Mouse (Mus musculus) hindbrain, embryonic 16.5 days (tissue): ENCODE measurements around the gene Ctnnd2. TPM values are rescaled to one million over a fixed set of nuclear protein-coding genes. Genes with fewer than 3 reads are reported as not detected.

Experiments
- ATAC-seq: fragments of 200-750 bp; cut with Nextera tagmentation; 2 replicates; pipeline ENCODE4 v1.8.0; 2017; ENCODE audit warnings: moderate TSS enrichment, moderate library complexity
- H3K27ac ChIP-seq: fragments of 300-500 bp; sonication (generic); 2 replicates; pipeline ENCODE4 v1.5.1; 2014; ENCODE audit warnings: low read depth, mild to moderate bottlenecking, control low read depth, low read length, moderate library complexity
- H3K27me3 ChIP-seq: fragments of 300-500 bp; sonication (generic); replicated peaks from 2 replicates; pipeline ENCODE4 v1.6.1; 2014; ENCODE audit warnings: low read length; ENCODE audit not compliant: control insufficient read depth, insufficient read depth
- H3K36me3 ChIP-seq: fragments of 300-500 bp; sonication (generic); 2 replicates; pipeline ENCODE4 v1.6.1; 2014; ENCODE audit warnings: mild to moderate bottlenecking, low read length, moderate library complexity, mixed read lengths; ENCODE audit not compliant: control insufficient read depth, insufficient read depth
- H3K4me1 ChIP-seq: fragments of 300-500 bp; sonication (generic); 2 replicates; pipeline ENCODE4 v1.6.1; 2014; ENCODE audit warnings: low read depth, low read length; ENCODE audit not compliant: control insufficient read depth, insufficient read depth
- H3K4me2 ChIP-seq: fragments of 300-500 bp; sonication (generic); 2 replicates; pipeline ENCODE4 v1.6.1; 2014; ENCODE audit warnings: mild to moderate bottlenecking, low read length, control low read depth, moderate library complexity
- H3K4me3 ChIP-seq: fragments of 300-500 bp; sonication (generic); 2 replicates; pipeline ENCODE4 v1.5.1; 2014; ENCODE audit warnings: mild to moderate bottlenecking, low read length, control low read depth, moderate library complexity
- H3K9ac ChIP-seq: fragments of 300-500 bp; sonication (generic); 2 replicates; pipeline ENCODE4 v1.6.1; 2014; ENCODE audit warnings: low read depth, mild to moderate bottlenecking, control low read depth, low read length, moderate library complexity
- H3K9me3 ChIP-seq: fragments of 300-500 bp; sonication (generic); 2 replicates; pipeline ENCODE4 v1.6.1; 2014; ENCODE audit warnings: mild to moderate bottlenecking, low read length, moderate library complexity; ENCODE audit not compliant: control insufficient read depth
- WGBS: fragments of 180-500 bp; shearing (Covaris S2); extraction: QIAGEN DNeasy Blood & Tissue Kit; methylation state at CpG from one replicate; pipeline ENCODE4 v1.1.7; 2014; 5-methylcytosine and 5-hydroxymethylcytosine counted together
- polyA plus RNA-seq: library from polyadenylated mRNA; unstranded; fragments of >200 nt; fragmentation: Nextera tagmentation; extraction: Ambion mirVana; gene quantifications from 2 replicates; pipeline ENCODE4 v1.2.1, GENCODE M21; 2015

Gene Ctnnd2
- polyA plus RNA-seq, 1 experiment from 2014 or later, result 56.9 TPM

GRCm38 (mm10) chr15:30694286-30694685 is 521.9 kb downstream of the Ctnnd2 start:
- no peaks in the 10 kb centered on the region for H3K36me3 ChIP-seq
- H3K9me3 ChIP-seq, result no peaks in the 10 kb centered on the region
- WGBS, result 50% methylated on average over 1 of the region's 1 CpGs
- no peaks in the 10 kb centered on the region for H3K4me1 ChIP-seq
- ATAC-seq, result no peak
- no peak overlapping the region for H3K9ac ChIP-seq
- no peak overlapping the region for H3K4me3 ChIP-seq
- no peak overlapping the region for H3K4me2 ChIP-seq
- H3K27ac ChIP-seq, result peak overlapping the region; percentile 14
- no peaks in the 10 kb centered on the region for H3K27me3 ChIP-seq

GRCm38 (mm10) chr15:30695859-30696258 is 523.5 kb downstream of the Ctnnd2 start:
- H3K4me3 ChIP-seq, result no peak overlapping the region
- H3K4me1 ChIP-seq, result no peaks in the 10 kb centered on the region
- H3K27ac ChIP-seq, result no peak overlapping the region
- no peaks in the 10 kb centered on the region for H3K9me3 ChIP-seq
- ATAC-seq, result no peak
- H3K4me2 ChIP-seq, result no peak overlapping the region
- H3K36me3 ChIP-seq, result no peaks in the 10 kb centered on the region
- no peaks in the 10 kb centered on the region for H3K27me3 ChIP-seq
- H3K9ac ChIP-seq, result no peak overlapping the region
- 92% methylated on average over 6 of the region's 6 CpGs for WGBS

DNA sequence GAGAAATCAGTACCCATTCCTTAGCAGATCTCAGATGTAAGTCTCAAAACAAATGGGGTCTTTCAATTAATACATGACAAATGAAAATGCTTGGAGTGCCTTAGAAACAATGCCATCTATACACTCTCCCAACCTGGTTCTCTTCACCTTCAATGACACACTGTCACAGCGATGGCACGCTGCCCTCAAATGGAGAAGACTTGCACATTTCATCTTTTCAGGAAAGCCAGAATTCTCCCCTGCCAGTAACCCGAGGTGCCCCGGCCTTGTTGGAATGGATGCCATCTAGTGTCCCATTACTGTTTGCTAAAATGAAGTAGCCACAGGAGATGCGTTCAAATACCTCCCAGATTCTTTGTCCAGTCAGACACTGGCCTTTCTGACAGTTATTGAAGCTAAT is 525.0 kb downstream of the Ctnnd2 start:
- no peak for ATAC-seq
- 71% methylated on average over 5 of the region's 5 CpGs for WGBS
- H3K4me2 ChIP-seq, result no peak overlapping the region
- H3K4me1 ChIP-seq, result no peaks in the 10 kb centered on the region
- H3K9me3 ChIP-seq, result no peaks in the 10 kb centered on the region
- no peak overlapping the region for H3K4me3 ChIP-seq
- no peak overlapping the region for H3K9ac ChIP-seq
- H3K27ac ChIP-seq, result no peak overlapping the region
- H3K27me3 ChIP-seq, result no peaks in the 10 kb centered on the region
- no peaks in the 10 kb centered on the region for H3K36me3 ChIP-seq

GRCm38 (mm10) chr15:30700762-30701161 is 528.4 kb downstream of the Ctnnd2 start:
- Histone ChIP-seq H3K4me1 (no peaks in the 10 kb centered on the region), H3K27me3 (no peaks in the 10 kb centered on the region), H3K4me3 (no peak overlapping the region), H3K9ac (no peak overlapping the region), H3K36me3 (peaks cover 2% of the 10 kb centered on the region; the same call in 1 of the 2 replicates), H3K9me3 (no peaks in the 10 kb centered on the region), H3K4me2 (no peak overlapping the region), H3K27ac (no peak overlapping the region)
- ATAC-seq, result no peak
- WGBS, result 59% methylated on average over 6 of the region's 6 CpGs

DNA sequence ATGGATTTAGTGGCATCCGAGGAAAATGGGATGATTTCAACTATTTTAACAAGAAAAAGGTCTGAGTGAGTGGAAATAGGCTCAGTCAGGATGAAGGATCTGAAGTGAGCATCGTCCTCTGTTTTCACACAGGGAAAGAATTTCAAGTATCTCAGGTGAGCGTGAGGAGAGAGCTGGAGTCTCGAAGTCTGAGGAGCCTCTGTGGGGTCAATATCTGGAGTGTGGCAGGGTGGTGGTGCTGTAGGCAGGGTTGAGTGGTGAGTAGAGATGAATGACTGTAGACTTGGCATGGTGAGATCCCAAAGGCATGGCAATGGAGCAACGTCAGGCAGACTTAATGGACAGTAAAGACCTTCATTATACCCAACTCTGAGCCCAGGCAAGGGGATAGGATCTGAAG is 529.2 kb downstream of the Ctnnd2 start:
- Histone ChIP-seq H3K27me3 (no peaks in the 10 kb centered on the region), H3K4me2 (no peak overlapping the region), H3K9me3 (no peaks in the 10 kb centered on the region), H3K9ac (no peak overlapping the region), H3K4me1 (no peaks in the 10 kb centered on the region), H3K4me3 (no peak overlapping the region), H3K27ac (no peak overlapping the region), H3K36me3 (peaks cover 2% of the 10 kb centered on the region; the same call in 1 of the 2 replicates)
- WGBS, result 93% methylated on average over 5 of the region's 5 CpGs
- no peak for ATAC-seq

- H3K9me3 ChIP-seq, result no peaks in the 10 kb centered on the region
- no peak overlapping the region for H3K4me3 ChIP-seq
- no peaks in the 10 kb centered on the region for H3K36me3 ChIP-seq
- 38% methylated on average over 10 of the region's 10 CpGs for WGBS
- ATAC-seq, result peak; percentile 70
- no peak overlapping the region for H3K27ac ChIP-seq
- no peaks in the 10 kb centered on the region; the same call in none of the 2 replicates for H3K4me1 ChIP-seq
- no peak overlapping the region for H3K9ac ChIP-seq
- no peak overlapping the region for H3K4me2 ChIP-seq
- no peaks in the 10 kb centered on the region for H3K27me3 ChIP-seq
Observed at GRCm38 (mm10) chr15:30709026-30709753, 536.8 kb downstream of the Ctnnd2 start.

DNA sequence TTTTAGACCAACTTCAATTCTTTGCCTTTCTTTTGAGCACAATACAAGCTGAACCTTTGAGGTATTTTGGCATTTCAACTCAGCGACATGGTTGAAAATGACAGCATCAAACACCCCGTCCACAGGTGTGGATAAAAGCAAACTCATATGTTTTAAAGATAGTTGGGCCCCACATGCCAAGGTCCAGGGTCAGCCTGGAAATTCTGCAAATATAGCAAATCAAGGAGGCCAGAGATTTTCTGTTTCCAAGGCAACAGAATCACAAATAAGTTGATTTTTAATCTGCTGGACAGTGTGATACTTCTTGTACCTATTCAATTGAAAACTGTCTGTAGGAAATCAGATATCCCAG is 537.3 kb downstream of the Ctnnd2 start:
- Histone ChIP-seq H3K4me3 (no peak overlapping the region), H3K27ac (no peak overlapping the region), H3K4me2 (no peak overlapping the region), H3K9ac (no peak overlapping the region), H3K27me3 (no peaks in the 10 kb centered on the region), H3K4me1 (no peaks in the 10 kb centered on the region; the same call in none of the 2 replicates), H3K36me3 (no peaks in the 10 kb centered on the region), H3K9me3 (no peaks in the 10 kb centered on the region)
- 73% methylated on average over 2 of the region's 2 CpGs for WGBS
- no peak for ATAC-seq

DNA sequence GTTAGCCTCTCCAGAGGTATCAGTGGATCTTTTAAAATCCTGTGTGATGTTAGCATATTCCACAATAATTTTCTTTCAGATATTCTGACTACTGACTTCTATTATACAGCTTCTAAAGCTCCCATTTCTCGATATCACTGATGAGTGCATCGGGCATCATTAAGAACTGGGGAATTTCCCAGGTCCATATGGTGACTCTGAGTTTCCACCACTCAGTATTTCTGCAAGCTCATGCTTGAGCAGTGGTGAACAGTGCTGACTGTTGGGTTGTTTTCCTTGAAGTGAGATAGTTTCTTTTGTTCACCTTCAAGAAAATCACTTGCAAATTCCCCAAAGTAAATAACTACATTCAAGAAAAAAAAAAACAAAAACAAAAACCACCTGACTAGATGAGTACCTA is 542.4 kb downstream of the Ctnnd2 start:
- no peak overlapping the region for H3K27ac ChIP-seq
- H3K9ac ChIP-seq, result no peak overlapping the region
- no peaks in the 10 kb centered on the region for H3K9me3 ChIP-seq
- no peaks in the 10 kb centered on the region; the same call in 1 of the 2 replicates for H3K4me1 ChIP-seq
- H3K4me3 ChIP-seq, result no peak overlapping the region
- no peaks in the 10 kb centered on the region for H3K36me3 ChIP-seq
- no peaks in the 10 kb centered on the region for H3K27me3 ChIP-seq
- WGBS, result 93% methylated on average over 2 of the region's 2 CpGs
- ATAC-seq, result no peak
- no peak overlapping the region for H3K4me2 ChIP-seq

GRCm38 (mm10) chr15:30718811-30719210 is 546.4 kb downstream of the Ctnnd2 start:
- H3K27ac ChIP-seq, result no peak overlapping the region
- H3K4me2 ChIP-seq, result no peak overlapping the region
- no peaks in the 10 kb centered on the region for H3K9me3 ChIP-seq
- no peaks in the 10 kb centered on the region for H3K4me1 ChIP-seq
- 0 out of 2 replicates have a peak, but pooled peaks have one; percentile 15 for ATAC-seq
- 70% methylated on average over 3 of the region's 3 CpGs for WGBS
- no peak overlapping the region for H3K9ac ChIP-seq
- no peaks in the 10 kb centered on the region for H3K27me3 ChIP-seq
- no peaks in the 10 kb centered on the region for H3K36me3 ChIP-seq
- no peak overlapping the region for H3K4me3 ChIP-seq
